Mouse (Mus musculus): Measurements from ENCODE around the gene Fscn1.

DNA sequence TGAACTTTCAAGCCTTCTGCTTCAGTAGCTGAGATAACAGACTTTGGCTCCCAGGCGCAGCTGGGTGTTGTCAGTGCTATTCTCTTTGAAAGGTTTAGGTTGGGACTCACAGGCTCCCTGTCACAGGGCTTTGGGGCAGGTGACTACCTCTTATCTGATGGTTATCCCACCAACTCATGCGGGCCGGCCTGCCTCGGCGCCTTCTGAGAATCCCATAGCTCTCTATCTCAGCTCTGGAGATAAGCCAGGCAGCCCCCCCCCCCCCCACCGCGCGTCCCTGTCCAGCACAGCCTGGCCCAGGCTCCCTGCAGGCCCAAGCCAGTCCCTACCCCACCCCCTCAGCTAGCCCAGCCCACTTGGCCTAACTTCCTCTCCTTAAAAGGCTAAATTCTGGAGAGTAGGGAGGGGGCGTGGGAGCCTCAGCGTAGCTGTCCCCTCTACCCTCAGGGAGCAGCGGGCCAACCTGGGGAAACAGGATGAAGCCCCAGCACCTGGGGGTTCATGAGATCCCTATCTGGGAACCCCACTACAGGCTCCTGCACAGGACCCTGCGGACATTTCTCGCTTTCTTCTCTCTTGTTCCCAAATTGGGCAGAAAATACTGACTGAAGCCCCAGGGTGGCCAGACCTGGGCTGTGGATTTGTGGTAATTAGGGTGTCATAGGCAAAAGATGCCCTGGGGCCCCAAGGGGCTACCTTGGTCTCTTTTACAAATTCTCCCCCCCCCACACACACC, 33.8 kb upstream of the Fscn1 start:
- no peak for TF ChIP-seq CTCF (conservative IDR thresholded peaks at IDR 0.05; ENCODE audit: low read length)
- TF ChIP-seq POU5F1 (IDR thresholded peaks at IDR 0.05; ENCODE audit: borderline replicate concordance, low read length): no peak
